Mouse (Mus musculus): Measurements from ENCODE around the gene Dydc2. TPM values are rescaled to one million over a fixed set of nuclear protein-coding genes. Genes with fewer than 3 reads are reported as not detected.

Gene Dydc2
- polyA plus RNA-seq, 1 experiment from 2014 or later = 0.29 TPM

- H3K4me2 ChIP-seq = peak overlapping the region; percentile 83
- no peak overlapping the region for H3K27ac ChIP-seq (ENCODE audit: poor library complexity, severe bottlenecking)
- peak overlapping the region; percentile 59 for H3K4me3 ChIP-seq
- peaks cover 28% of the 10 kb centered on the region for H3K4me1 ChIP-seq (replicated peaks)
- no peaks in the 10 kb centered on the region for H3K9me3 ChIP-seq (replicated peaks)
- peak overlapping the region; percentile 74 for H3K9ac ChIP-seq
- 18% methylated on average over 9 of the region's 9 CpGs for WGBS
- no peaks in the 10 kb centered on the region for H3K27me3 ChIP-seq (replicated peaks)
- no peaks in the 10 kb centered on the region for H3K36me3 ChIP-seq
- ATAC-seq (ENCODE audit: insufficient number of reproducible peaks, low FRiP score) = no peak
Measured at GRCm38 (mm10) chr14:41013143-41013542, 55.9 kb downstream of the Dydc2 start.

DNA sequence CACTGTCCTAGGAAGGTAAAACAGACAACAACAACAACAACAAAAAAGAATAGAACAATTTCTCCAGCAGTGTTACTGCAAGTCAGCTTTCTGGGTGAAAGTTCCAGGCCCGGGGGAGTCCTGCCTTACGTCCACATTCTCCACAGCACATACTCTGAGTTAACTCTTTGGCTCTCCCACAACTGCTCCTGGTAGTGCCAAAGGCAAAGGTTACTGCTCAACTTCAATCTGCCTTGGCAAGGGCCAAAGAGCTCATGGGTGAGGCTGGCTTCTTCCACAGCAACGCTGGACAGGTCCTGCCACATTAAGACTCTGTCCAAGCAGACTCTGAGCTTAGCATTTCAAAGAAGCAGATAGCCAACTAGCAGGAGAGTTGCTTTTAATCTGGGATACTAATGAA, 57.1 kb downstream of the Dydc2 start:
- Histone ChIP-seq H3K27ac (ENCODE audit: poor library complexity, severe bottlenecking) (no peak overlapping the region), H3K4me2 (no peak overlapping the region), H3K36me3 (no peaks in the 10 kb centered on the region), H3K9me3 (replicated peaks) (no peaks in the 10 kb centered on the region), H3K27me3 (replicated peaks) (no peaks in the 10 kb centered on the region), H3K9ac (no peak overlapping the region), H3K4me3 (no peak overlapping the region), H3K4me1 (replicated peaks) (peaks cover 29% of the 10 kb centered on the region)
- no peak for ATAC-seq (ENCODE audit: insufficient number of reproducible peaks, low FRiP score)
- 77% methylated on average over 3 of the region's 3 CpGs for WGBS

DNA sequence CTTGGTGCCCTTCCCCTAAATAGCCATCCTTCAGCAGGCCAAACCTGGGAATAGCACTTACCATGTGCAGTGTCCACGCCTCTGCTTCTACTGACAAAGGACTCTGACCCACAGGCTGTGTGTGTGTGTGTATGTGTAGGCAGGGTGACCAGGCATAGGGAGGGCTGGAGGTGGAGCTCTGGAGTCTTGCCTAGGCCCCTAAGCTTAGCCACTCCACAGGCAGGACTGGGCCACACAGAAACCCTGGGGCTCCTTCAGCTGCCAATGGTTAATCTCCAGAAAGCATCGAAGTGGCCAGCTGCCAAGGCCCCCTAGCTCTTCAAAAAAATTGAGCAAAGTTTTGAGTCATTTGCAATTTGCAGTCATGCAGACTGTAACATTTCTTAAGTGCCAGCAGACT, 60.9 kb downstream of the Dydc2 start:
- 0 out of 2 replicates have a peak overlapping the region, but pooled peaks have one; percentile 1 for H3K4me2 ChIP-seq
- peaks cover 32% of the 10 kb centered on the region for H3K4me1 ChIP-seq (replicated peaks)
- peak; percentile 87 for ATAC-seq (ENCODE audit: insufficient number of reproducible peaks, low FRiP score)

DNA sequence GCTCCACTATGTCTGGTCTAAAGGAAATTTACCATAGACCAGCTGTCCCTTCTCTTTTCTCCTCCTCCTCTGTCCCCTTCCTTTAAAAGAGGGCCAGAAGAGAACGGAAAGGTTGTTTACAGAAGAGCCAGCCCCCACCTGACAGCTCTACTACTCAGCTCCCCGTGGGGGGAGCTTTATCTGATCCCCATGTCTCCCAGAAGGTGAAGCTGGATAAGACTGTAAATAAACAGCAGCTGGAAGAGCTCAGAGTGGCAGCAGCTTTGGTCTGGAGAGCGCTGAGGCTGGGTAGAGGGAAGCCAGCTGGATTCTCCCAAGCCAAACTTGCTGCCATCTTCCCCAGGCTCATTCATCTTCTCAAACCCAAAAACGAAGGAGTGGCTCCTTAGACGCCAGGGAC, 61.4 kb downstream of the Dydc2 start:
- H3K4me1 ChIP-seq (replicated peaks) = peaks cover 32% of the 10 kb centered on the region
- peak; percentile 67 for ATAC-seq (ENCODE audit: insufficient number of reproducible peaks, low FRiP score)

More for the DNA sequence above, 60.9 kb downstream of the Dydc2 start:
- Histone ChIP-seq H3K9me3 (replicated peaks) (no peaks in the 10 kb centered on the region), H3K27me3 (replicated peaks) (no peaks in the 10 kb centered on the region), H3K4me3 (no peak overlapping the region), H3K27ac (ENCODE audit: poor library complexity, severe bottlenecking) (no peak overlapping the region), H3K36me3 (no peaks in the 10 kb centered on the region), H3K9ac (no peak overlapping the region)
- WGBS = 43% methylated on average over 2 of the region's 2 CpGs

DNA sequence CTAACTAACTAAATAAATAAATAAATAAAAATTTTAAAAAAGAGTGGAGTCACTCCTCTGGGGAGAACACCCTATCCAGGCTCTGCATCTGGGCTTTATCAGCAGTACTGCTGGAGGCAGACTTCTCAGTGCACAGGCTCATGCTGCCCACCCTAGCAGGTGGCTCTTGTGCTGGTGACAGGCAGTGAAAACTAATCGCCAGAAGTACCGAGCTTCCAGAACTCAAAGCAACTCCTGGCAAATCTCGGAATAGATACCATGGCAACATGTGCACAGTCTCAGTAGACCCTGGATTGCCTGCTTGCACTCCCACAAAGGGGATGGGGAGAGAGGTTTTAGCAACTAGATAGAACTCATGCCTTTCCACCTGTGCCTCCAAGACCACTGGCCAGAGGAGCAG, 62.1 kb downstream of the Dydc2 start:
- H3K27ac ChIP-seq (ENCODE audit: poor library complexity, severe bottlenecking) = 0 out of 2 replicates have a peak overlapping the region, but pooled peaks have one; percentile 6
- H3K36me3 ChIP-seq = peaks cover 1% of the 10 kb centered on the region; the same call in 1 of the 2 replicates
- no peaks in the 10 kb centered on the region for H3K27me3 ChIP-seq (replicated peaks)
- no peak overlapping the region for H3K9ac ChIP-seq
- peaks cover 32% of the 10 kb centered on the region for H3K4me1 ChIP-seq (replicated peaks)
- 0 out of 2 replicates have a peak overlapping the region, but pooled peaks have one; percentile 3 for H3K4me2 ChIP-seq
- no peaks in the 10 kb centered on the region for H3K9me3 ChIP-seq (replicated peaks)
- H3K4me3 ChIP-seq = no peak overlapping the region
- ATAC-seq (ENCODE audit: insufficient number of reproducible peaks, low FRiP score) = peak; percentile 58; the same call in 1 of the 2 replicates
- 20% methylated on average over 3 of the region's 3 CpGs for WGBS

More for the DNA sequence above, 61.4 kb downstream of the Dydc2 start:
- H3K36me3 ChIP-seq = no peaks in the 10 kb centered on the region
- H3K4me2 ChIP-seq = 0 out of 2 replicates have a peak overlapping the region, but pooled peaks have one; percentile 1
- no peaks in the 10 kb centered on the region for H3K27me3 ChIP-seq (replicated peaks)
- 16% methylated on average over 5 of the region's 5 CpGs for WGBS
- 0 out of 2 replicates have a peak overlapping the region, but pooled peaks have one; percentile 6 for H3K27ac ChIP-seq (ENCODE audit: poor library complexity, severe bottlenecking)
- no peak overlapping the region for H3K9ac ChIP-seq
- H3K4me3 ChIP-seq = no peak overlapping the region
- H3K9me3 ChIP-seq (replicated peaks) = no peaks in the 10 kb centered on the region

DNA sequence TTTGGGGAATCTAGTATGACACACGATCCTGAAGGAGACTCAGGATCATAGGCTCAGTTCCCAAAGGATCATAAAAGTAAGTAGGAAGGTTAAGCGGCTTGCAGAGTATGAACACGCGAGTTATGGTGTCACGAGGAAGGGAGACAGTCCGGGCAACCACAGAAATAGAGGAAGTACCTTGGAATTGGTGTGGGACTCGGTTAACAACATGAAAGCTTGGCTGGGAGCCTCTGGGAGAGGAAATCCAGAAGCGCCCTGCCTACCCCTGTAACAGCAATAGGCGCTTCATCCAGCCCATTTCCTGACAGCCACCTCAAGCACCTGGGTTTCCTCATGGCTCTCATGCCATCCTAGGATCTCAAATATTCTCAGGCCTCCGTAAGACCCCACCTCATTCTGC, 62.7 kb downstream of the Dydc2 start:
- no peaks in the 10 kb centered on the region for H3K9me3 ChIP-seq (replicated peaks)
- H3K27me3 ChIP-seq (replicated peaks) = no peaks in the 10 kb centered on the region
- no peak overlapping the region for H3K9ac ChIP-seq
- WGBS = 85% methylated on average over 10 of the region's 10 CpGs
- no peak overlapping the region for H3K27ac ChIP-seq (ENCODE audit: poor library complexity, severe bottlenecking)
- no peak overlapping the region for H3K4me3 ChIP-seq
- H3K36me3 ChIP-seq = peaks cover 6% of the 10 kb centered on the region; the same call in 1 of the 2 replicates
- H3K4me2 ChIP-seq = no peak overlapping the region
- no peak for ATAC-seq (ENCODE audit: insufficient number of reproducible peaks, low FRiP score)
- H3K4me1 ChIP-seq (replicated peaks) = peaks cover 32% of the 10 kb centered on the region

GRCm38 (mm10) chr14:41005716-41006115, 63.3 kb downstream of the Dydc2 start:
- Histone ChIP-seq H3K9ac (no peak overlapping the region), H3K4me3 (no peak overlapping the region), H3K4me1 (replicated peaks) (peaks cover 32% of the 10 kb centered on the region), H3K36me3 (peaks cover 10% of the 10 kb centered on the region; the same call in 1 of the 2 replicates), H3K4me2 (no peak overlapping the region), H3K9me3 (replicated peaks) (no peaks in the 10 kb centered on the region), H3K27ac (ENCODE audit: poor library complexity, severe bottlenecking) (no peak overlapping the region), H3K27me3 (replicated peaks) (no peaks in the 10 kb centered on the region)
- no peak for ATAC-seq (ENCODE audit: insufficient number of reproducible peaks, low FRiP score)
- 86% methylated on average over 9 of the region's 9 CpGs for WGBS

- Histone ChIP-seq H3K9ac (no peak overlapping the region), H3K36me3 (peaks cover 11% of the 10 kb centered on the region; the same call in 1 of the 2 replicates), H3K27me3 (replicated peaks) (no peaks in the 10 kb centered on the region), H3K4me3 (peak overlapping the region; percentile 17), H3K27ac (ENCODE audit: poor library complexity, severe bottlenecking) (no peak overlapping the region), H3K4me1 (replicated peaks) (peaks cover 32% of the 10 kb centered on the region), H3K9me3 (replicated peaks) (no peaks in the 10 kb centered on the region), H3K4me2 (peak overlapping the region; percentile 60)
- no peak for ATAC-seq (ENCODE audit: insufficient number of reproducible peaks, low FRiP score)
- 24% methylated on average over 22 of the region's 22 CpGs for WGBS
Measured at GRCm38 (mm10) chr14:41004201-41005141, 64.5 kb downstream of the Dydc2 start.

DNA sequence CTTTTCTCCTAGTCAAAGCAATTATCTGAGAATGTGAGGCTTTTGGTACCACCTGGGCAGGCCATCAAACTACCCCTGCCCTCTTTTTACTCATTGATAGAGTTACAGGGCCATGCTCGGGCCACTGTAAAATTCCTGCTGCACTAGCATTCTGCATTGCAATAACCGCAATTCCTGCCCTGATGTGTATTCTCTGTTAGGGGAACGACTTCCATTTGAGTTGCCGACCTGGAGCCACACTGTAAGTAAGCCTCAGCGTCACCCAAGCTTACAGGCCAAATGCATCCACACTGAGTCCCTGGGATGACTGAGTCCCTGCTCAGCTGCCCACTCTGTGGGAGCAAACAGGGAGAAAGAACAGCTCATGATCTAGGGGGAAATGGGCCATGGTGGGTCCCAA, 67.4 kb downstream of the Dydc2 start:
- no peak overlapping the region for H3K4me2 ChIP-seq

DNA sequence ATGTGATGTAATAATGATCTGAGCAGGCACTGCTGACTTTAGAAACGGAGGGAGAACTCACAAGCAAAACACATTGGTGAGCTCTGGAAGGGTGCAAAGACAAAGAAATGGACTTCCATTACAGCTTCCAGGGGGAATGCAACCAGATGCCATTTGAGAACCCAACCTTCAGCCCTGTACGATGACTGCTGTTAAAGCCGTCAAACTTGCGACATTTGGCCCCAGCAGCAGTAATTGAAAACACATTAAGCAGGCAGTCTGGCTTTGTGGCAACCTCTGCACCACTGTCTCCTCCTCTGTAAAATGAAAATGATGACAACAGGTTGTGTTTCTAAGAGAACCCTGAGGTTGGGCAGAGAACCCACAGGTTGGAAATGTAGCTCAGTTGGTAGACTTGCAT, 68.2 kb downstream of the Dydc2 start:
- ATAC-seq (ENCODE audit: insufficient number of reproducible peaks, low FRiP score) = no peak
- H3K9me3 ChIP-seq (replicated peaks) = no peaks in the 10 kb centered on the region
- H3K27ac ChIP-seq (ENCODE audit: poor library complexity, severe bottlenecking) = no peak overlapping the region
- no peaks in the 10 kb centered on the region for H3K27me3 ChIP-seq (replicated peaks)
- peaks cover 14% of the 10 kb centered on the region for H3K4me1 ChIP-seq (replicated peaks)
- no peak overlapping the region for H3K9ac ChIP-seq
- no peak overlapping the region for H3K4me3 ChIP-seq
- H3K36me3 ChIP-seq = peaks cover 19% of the 10 kb centered on the region
- WGBS = 78% methylated on average over 4 of the region's 4 CpGs
- no peak overlapping the region for H3K4me2 ChIP-seq

More for the DNA sequence above, 67.4 kb downstream of the Dydc2 start:
- Histone ChIP-seq H3K4me3 (no peak overlapping the region), H3K27me3 (replicated peaks) (no peaks in the 10 kb centered on the region), H3K9ac (no peak overlapping the region), H3K36me3 (peaks cover 19% of the 10 kb centered on the region), H3K4me1 (replicated peaks) (peaks cover 14% of the 10 kb centered on the region), H3K9me3 (replicated peaks) (no peaks in the 10 kb centered on the region), H3K27ac (ENCODE audit: poor library complexity, severe bottlenecking) (no peak overlapping the region)
- ATAC-seq (ENCODE audit: insufficient number of reproducible peaks, low FRiP score) = no peak
- WGBS = 88% methylated on average over 5 of the region's 5 CpGs

DNA sequence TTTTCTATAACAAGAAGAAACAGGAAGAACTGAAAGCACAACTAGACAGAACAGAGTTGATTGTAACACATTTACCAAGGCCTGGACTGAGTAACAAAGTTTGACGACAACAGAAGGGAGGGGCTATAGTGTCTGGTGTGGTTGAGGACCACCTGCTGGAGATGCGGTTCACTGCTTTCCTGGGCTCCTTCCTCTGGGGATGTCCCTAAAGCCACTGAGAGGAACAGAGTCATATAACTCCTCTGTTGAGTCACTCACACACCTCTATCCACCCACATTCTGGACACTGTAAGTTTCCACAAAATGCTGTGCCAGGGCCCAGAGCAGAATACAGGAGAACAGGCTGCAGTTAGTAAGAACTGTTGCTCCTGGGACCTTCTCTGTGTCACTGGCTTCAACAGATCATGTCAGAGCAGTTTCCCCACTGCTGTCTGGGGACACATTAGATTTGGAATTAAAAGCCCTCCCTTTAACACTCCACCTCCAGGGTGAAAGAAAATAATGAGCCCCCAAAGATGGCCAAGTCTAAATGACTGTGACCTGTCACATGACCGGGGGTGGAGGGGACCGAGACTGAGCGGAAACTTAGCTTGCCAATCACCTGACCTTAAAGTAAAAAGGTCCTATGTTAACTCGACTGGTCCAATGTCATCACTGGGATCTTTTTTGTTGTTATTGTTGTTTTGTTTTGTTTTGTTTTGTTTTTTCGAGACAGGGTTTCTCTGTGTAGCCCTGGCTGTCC, 68.9 kb downstream of the Dydc2 start:
- Histone ChIP-seq H3K9me3 (replicated peaks) (no peaks in the 10 kb centered on the region), H3K4me3 (no peak overlapping the region), H3K27me3 (replicated peaks) (no peaks in the 10 kb centered on the region), H3K4me2 (no peak overlapping the region), H3K4me1 (replicated peaks) (peaks cover 13% of the 10 kb centered on the region), H3K27ac (ENCODE audit: poor library complexity, severe bottlenecking) (no peak overlapping the region), H3K36me3 (peaks cover 19% of the 10 kb centered on the region), H3K9ac (no peak overlapping the region)
- WGBS = 82% methylated on average over 7 of the region's 7 CpGs
- ATAC-seq (ENCODE audit: insufficient number of reproducible peaks, low FRiP score) = no peak
